Mouse (Mus musculus) A20 (cell line): Measurements from ENCODE around the gene BC005537.
A peak's percentile ranks its signal among the peaks of the same experiment; 100 is the strongest.

Source experiments
- DNase-seq: peaks from one replicate; pipeline ENCODE4 v3.0.0-alpha.2; 2011; ENCODE audit warnings: low read depth, low spot score

Gene BC005537

GRCm38 (mm10) chr13:24841702-24842101 lies 40.2 kb downstream of the BC005537 start:
- DNase-seq: no peak

GRCm38 (mm10) chr13:24844983-24845955 lies 43.8 kb downstream of the BC005537 start, which contains the start of gene D130043K22Rik:
Gene D130043K22Rik (plus strand): TSS chr13:24845135.
- no peak for DNase-seq

GRCm38 (mm10) chr13:24849318-24849717 lies 47.9 kb downstream of the BC005537 start:
- no peak for DNase-seq

- DNase-seq: no peak
Observed at GRCm38 (mm10) chr13:24851989-24852388, 50.5 kb downstream of the BC005537 start.

GRCm38 (mm10) chr13:24852570-24852969 lies 51.1 kb downstream of the BC005537 start:
- DNase-seq: no peak

GRCm38 (mm10) chr13:24859115-24859514 lies 57.7 kb downstream of the BC005537 start:
- DNase-seq: no peak

GRCm38 (mm10) chr13:24861084-24861483 lies 59.6 kb downstream of the BC005537 start:
- no peak for DNase-seq

GRCm38 (mm10) chr13:24862021-24862420 lies 60.6 kb downstream of the BC005537 start:
- DNase-seq: no peak

- peak; percentile 78 for DNase-seq
Observed at GRCm38 (mm10) chr13:24862520-24862919, 61.1 kb downstream of the BC005537 start.
